Mouse (Mus musculus) monocyte, adult 2 months (primary cell): Measurements from ENCODE around the gene Pnkd.
"Not testable (repeated sequence)": the region's sequence is repeated elsewhere in the genome, so short reads cannot be mapped to it uniquely, and the experiment has no call there.

Experiments
- DNase-seq, 2 experiments: peaks; one replicate each; pipeline ENCODE4 v3.0.0; 2022; ENCODE audit warnings: low spot score in 2 of 2, low read depth in 1 of 2

Gene Pnkd

DNA sequence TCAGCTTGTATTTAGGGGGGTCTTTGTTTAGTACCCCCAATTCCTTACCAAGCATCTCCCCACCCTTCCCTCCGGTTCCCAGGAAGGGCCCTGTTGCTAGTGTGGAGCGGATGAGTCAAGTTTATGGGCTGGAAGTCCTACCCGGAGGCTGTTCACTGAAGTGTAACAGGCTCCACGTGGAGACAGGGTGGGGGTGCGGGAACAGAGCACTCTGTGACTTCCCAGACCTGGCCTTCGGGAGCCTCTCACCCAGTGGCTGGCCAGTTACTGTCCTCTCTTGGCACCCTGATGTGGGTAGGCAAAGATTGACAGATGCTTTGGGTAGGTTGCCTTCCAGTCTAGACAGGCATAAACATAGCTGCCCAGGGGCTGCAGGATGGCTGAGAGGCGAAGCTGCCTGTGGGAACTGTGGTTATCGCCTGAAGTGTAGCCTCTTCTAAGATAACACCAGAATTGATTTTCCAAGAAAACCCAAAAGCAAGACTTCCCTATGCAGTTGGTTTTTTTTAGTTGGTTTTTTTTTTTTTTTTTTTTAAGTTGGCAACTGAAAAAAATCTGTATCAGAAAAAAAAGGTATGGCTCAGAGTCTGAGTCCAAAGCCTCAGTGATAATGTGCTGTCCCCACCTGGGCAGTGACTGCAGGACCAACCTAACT, 6.7 kb upstream of the Pnkd start:
- no peak for DNase-seq

- DNase-seq, result no peak
Observed at GRCm38 (mm10) chr1:74278538-74278937, 6.2 kb upstream of the Pnkd start, which contains the start of gene Gpbar1. TSS of gene Gpbar1 (plus strand) at chr1:74278550.

GRCm38 (mm10) chr1:74278988-74279387, 5.7 kb upstream of the Pnkd start:
- no peak for DNase-seq

DNA sequence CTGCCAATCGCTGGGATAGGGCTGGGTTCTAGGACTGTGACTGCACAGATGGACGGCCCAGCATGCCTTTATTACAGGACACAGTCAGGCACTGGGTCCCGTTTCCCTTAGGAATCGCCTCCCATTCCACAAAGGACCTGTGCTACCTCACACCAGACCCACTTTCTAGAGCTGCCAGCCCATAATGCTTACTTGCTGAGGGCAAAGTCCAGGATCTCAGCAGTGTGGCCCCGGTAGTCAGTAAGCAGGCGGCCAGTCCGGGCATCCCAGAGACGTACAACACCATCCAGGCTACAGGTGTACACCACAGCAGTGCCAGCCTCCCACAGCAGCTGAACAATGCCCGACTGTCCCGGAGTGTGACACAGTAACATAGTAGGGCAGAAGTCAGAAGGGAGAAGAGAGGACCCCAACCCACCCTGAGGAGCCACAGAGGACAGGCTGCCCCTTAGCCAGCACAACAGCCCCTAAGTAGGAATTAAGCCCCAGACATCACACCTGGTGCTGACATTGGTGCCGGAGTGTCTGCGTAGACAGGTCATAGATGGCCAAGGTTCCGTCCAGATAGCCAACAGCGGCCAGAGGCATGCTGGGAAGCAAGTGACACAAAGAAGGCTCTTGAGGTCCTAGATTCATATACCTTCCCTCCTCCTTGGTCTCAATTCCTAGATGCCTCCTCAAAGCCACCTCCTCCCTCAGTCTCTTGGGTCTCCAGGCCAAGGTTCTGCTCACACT, 4.0 kb upstream of the Pnkd start:
- DNase-seq, result no peak

DNA sequence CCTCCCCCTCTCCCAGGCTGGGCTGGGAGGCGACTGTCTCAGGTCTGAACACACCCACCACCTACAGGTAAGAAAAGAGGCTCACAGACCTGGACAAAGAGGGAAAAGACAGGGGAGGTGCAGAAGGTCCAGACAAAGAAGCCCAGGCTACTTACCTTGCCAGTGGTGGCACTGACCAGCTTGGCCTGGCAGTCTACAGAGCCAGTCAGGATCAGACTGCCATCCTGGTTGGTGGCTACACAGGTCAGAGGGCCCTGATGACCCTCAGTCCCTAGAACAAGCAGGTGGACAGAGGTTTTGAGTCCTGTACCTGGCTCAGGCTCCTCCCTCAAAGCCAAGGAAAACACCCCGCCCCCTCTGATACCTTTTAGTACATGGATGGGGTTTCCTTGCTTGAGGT, 3.4 kb upstream of the Pnkd start:
- no peak for DNase-seq

DNA sequence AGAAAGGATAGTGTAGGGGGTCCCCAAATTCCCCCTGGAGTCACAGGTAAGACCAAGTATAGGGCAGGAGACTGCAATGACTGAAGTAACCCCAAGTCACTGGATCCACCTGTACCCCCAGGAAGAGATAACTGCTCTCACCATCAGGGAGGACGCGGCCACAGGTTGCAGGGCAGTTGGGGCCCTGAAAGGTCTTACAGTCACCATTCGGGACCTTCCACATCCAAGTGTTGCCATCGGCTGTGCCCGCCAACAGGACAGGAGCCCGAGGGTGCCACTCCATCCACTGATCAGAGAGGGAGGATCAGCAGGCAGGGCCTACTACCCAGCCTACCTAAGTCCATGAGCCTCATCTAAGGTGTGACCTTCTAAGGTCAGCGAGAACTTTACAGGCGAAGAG, 2.8 kb upstream of the Pnkd start:
- no peak for DNase-seq

- no peak for DNase-seq
Observed at GRCm38 (mm10) chr1:74282896-74283625, 1.7 kb upstream of the Pnkd start.

DNA sequence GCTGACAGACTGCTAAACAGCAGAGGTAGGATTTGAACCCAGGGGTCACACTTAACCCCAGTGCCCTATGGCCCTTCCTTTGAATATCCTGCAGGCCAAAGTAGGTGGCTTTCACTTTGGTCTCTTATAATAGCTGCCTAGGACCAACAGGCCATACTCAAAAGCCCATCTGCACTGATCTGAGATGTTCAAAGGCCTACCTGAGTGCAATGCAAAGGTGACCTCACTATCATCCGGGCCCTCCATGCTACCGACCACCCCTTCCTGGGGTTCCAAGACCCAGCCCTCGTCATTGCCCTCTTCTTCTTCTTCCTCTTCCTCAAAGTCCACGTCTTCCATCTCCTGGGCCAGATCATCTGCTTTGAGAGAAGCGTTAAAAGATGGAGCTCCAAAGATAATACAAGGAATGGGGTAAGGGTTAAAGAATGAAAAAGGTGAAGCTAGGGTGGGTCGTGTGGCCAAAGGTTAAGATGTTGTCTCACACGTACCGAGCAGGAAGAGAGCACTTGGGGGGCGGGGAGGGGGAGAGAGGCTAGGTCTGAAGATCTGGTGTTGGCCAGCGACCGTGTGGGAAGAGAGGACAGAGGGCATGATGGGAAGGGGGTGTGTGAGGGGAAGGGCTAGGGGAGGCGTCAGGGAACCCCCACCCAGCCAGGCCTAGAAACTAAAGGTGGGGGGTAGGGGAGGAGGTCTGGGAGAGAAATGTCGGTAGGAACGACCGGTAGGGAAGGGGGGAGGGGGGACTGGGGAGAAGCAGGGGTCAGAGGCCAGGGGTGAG, 855 bp upstream of the Pnkd start:
- no peak for DNase-seq

DNA sequence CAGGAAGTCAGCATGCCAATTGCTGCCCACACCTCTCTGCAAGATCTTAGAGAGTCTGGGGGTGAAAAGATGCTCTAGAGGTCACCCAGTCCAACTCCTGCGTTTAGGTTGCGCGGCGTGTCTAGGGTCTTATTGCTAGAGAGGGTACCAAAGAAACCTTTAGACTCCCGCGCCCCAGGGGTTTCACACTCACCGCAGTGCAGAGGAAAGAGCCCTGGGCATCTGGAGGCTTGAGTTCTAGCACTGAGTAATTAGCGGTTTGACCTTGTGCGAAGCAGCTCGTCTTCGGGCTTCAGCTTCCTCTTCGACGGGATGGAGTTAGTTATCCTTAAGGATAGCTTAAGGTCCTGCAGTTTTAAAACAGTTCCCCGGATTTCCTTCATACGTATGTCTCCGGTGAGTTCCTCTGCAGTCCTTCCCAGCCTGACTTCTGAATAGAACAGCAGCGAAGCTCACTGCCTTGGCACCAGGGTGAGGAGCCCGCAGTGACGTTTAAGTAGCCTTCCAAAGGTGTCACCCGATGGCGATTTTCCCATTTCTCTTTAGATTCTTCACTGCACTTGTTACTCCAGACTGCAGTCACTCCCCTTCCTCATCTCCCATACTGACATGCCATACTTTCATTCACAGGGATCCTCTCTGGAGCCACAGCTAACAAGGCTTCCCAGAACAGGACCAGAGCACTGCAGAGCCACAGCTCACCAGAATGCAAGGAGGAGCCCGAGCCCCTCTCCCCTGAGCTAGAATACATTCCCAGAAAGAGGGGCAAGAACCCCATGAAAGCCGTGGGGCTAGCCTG, 681 bp downstream of the Pnkd start:
- DNase-seq, result no peak

DNA sequence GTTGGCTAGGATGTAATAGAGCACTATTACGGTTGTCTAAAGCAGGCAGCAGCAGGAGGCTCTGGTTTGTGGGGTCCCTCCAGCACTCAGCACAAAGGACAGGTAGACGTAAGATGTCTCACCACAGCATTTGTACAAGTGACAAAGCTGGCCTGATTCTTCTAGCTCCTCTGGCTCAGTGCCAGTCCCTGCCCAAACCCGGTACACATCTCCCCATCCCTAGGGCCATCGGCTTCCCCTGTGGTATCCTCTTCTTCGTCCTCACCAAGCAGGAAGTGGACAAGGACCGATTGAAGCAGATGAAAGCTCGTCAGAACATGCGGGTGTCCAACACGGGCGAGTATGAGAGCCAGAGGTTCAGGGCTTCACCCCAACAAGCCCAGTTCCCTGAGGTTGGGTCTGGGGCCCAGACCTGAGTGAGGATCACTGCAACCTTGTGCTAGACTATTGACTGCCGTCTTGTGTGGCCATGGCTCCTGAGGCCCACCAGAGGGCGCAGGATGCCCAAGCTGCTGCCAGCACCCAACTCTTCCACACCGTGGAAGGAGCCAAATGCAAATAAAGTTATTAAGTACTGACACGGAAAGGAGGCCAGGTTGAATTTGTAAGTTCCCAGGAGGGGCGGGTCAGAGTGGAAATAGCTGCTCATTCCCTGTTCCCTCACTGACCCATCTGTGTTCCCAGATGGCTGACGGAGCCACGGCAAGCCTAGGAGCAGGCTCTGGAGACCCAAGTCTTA, 2.3 kb downstream of the Pnkd start:
- DNase-seq, result not testable (repeated sequence)

DNA sequence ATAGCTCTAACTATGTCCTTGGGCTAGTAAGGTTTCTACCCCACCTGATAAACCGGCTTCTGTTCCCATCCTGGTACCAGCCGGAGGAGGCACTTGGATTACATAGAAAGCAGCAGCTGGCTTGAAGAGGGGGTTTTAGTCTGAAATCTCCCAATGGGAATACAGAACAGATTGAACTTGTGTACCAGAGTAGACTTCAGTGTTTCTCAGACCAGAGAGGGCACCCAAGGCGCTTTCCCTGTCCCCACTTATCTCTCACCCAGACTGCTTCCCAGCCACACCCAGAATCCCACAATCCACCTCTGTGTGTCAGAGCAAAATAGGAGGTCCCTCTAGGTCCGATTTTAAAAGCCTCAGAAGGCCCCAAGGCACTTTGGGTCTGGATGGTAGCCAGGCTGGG, 3.6 kb downstream of the Pnkd start:
- DNase-seq, result no peak

DNA sequence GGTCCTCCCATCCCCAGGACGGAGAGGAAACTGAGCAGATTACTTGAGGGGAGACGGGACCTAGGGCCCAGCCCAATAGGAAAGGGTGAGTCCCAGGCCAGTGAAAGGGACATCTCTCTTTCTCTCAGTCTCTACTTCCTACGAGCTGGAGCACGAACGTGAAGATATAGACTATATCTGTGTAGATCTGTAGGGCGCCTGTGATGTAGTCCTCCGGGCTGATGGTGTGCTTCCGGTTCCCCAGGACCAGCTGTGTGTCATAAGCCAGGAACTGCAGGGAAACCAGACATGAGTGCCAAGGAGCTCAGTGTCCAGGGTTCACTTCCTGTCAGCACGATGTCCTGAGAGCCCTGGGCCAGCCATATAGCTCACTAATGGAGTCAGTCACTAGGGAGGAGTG, 4.5 kb downstream of the Pnkd start:
- DNase-seq, result no peak

DNA sequence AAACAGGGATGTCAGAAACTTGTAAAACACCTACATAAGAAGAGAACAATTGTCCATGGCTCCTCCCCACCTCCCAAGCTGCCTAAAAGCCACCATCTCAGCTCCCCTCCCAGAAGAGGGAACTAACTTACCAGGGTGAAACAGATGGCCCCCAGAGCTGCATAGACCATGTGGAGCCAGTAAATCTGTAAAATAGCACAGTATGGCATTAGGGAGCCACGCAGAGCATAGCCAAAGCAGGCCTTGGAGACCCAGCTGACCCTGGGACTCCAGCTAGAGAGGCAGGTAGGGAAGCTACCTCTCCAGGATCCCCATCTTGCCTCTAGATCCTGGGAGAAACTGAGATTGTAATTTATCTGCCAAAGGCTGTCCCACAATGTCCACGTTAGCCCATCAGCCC, 5.0 kb downstream of the Pnkd start:
- DNase-seq, result no peak

- DNase-seq, result no peak
Observed at GRCm38 (mm10) chr1:74290141-74290540, 5.4 kb downstream of the Pnkd start.

DNA sequence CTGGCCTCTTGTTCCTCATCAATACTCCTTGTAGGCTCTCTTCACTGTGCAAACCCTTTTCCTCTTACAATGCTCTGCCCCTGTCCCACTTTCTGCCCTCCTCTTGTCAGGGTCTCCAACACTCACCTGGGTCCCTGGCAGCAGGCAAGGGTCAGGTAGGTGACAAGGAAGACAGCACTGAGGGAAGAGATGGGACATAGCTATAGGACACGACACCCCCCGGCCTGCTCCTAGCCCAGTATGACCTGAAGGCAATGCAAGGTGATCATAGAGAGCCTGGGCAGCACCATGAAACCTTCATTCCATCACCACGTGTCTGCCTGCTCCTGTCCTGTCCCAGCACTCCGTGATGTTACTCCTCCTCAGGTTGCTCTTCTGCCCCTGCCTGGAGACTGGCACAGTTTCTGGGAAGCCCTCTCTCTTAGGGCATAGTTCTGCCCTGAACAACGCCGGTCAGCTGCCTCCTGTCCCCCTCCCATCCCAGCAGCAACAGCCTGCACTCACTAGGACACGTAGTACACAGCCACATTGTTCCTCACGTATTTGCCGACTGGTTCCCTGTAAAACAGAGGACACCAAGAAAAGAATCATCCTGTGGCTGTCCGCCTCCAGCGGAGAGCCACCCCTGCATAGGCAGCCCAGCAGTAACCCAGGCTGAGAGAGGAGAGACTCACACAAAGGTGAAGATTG, 7.7 kb downstream of the Pnkd start:
- DNase-seq, result no peak

DNA sequence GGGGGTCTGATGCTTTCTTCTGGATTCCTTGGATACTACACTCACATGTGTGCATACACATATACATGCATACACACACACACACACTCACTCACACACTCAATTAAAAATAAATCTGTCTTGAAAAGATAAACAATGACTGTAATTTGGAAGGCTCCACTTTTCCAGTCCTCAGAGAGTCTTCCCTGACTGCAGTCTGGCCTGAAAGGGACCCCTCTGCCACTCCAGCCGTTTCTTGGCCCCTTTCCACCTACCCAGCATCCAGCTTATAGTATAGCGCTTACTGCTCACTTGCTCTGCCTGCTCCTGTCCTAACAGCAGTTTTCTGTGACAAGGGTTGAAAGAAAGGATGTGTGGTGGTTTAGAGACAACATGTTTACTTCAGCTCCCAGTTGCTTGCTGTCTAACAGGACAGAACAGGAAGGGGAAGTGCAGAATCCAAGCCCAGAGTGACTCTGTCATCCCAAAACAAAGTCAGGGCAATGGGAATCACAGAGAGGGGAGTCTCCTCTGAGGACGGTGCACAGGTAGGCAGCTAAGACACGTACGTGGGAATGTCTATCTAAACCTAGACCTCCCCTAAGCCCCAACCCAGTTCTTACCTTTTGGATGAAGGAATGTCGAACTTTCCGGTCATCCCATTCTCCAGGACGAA, 8.7 kb downstream of the Pnkd start:
- no peak for DNase-seq

DNA sequence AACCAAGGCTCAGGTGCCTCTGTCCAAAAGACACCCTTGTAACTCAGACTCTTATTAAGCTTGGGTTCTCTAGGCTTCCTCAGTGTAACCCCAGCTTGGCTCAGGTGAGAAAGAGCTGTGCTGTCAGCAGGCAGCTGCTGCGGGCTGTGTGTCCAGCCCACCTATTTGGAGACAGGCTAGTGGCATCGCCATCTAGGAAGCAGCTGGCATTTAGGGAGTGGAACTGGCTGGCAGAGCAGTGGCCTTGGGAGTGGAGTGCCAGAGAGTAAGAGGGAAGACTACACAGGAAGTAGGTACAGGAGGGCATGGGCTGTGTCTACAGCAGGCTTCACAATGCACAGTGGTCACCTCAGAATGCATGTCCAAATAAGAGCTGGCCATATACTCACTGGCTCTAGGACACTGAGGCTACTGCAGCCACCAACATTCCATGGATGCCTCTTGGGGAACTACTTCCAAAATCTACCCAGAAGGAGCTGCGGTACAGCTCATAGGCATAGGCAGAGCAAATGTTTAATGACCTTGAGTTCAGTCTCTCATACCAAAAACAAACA, 9.4 kb downstream of the Pnkd start:
- no peak for DNase-seq

GRCm38 (mm10) chr1:74294733-74295455, 10.2 kb downstream of the Pnkd start:
- DNase-seq, result no peak
